ENCODE assay signal across 14 mouse cellular contexts in genomic region chr15:95536230-95536629, GRCm38 (mm10). TPM values are rescaled to one million over a fixed set of nuclear protein-coding genes. Genes with fewer than 3 reads are reported as not detected.
DNase-seq lines count a peak whose midpoint lies in the region; ATAC-seq and TF ChIP-seq lines count a peak whose summit lies in the region.
"Had no signal": no experiment of that assay in that cellular context is flagged by ENCODE, and none has a peak within 500 bp of the region (broad histone marks: within the 10 kb centered on the region; RNA-seq: fewer than 3 reads in every experiment).

No protein-coding gene starts in this region.

- H3K9me3 ChIP-seq in lung, postnatal 0 days (ENCODE audit: low read length): no peaks in the 10 kb centered on the region
- H3K9me3 ChIP-seq: embryonic facial prominence, embryonic 15.5 days; neural tube, embryonic 12.5 days had no signal

- ATAC-seq in frontal cortex, adult (ENCODE audit: low TSS enrichment): peak; percentile 55
- ATAC-seq in lung, postnatal 0 days: no peak

- 72% methylated on average over 4 of the region's 4 CpGs for WGBS in lung, postnatal 0 days

- no peak for TF ChIP-seq CTCF in left cerebral cortex, adult 2 months (IDR thresholded peaks at IDR 0.05)
- no peak for TF ChIP-seq CTCF in lung, postnatal 0 days (IDR thresholded peaks at IDR 0.05)

- peak overlapping the region; percentile 80 for H3K27ac ChIP-seq in left cerebral cortex, adult 2 months
- H3K27ac ChIP-seq in lung, postnatal 0 days (ENCODE audit: low read length): no peak overlapping the region
- H3K27ac ChIP-seq: embryonic facial prominence, embryonic 15.5 days; kidney, postnatal 0 days; neural tube, embryonic 12.5 days had no signal

- no peaks in the 10 kb centered on the region for H3K36me3 ChIP-seq in lung, postnatal 0 days (ENCODE audit: insufficient read depth, low read length)
- H3K36me3 ChIP-seq: embryonic facial prominence, embryonic 15.5 days; neural tube, embryonic 12.5 days had no signal

- no peak overlapping the region for H3K4me2 ChIP-seq in lung, postnatal 0 days (replicated peaks; ENCODE audit: low read depth, low read length)
- H3K4me2 ChIP-seq: embryonic facial prominence, embryonic 15.5 days; neural tube, embryonic 12.5 days had no signal

- no peak for TF ChIP-seq EP300 in lung, postnatal 0 days (IDR thresholded peaks at IDR 0.05)

- no peaks in the 10 kb centered on the region for H3K4me1 ChIP-seq in lung, postnatal 0 days (ENCODE audit: insufficient read depth, low read depth, low read length)
- H3K4me1 ChIP-seq: embryonic facial prominence, embryonic 15.5 days; neural tube, embryonic 12.5 days had no signal

- no peak overlapping the region for H3K9ac ChIP-seq in lung, postnatal 0 days (replicated peaks; ENCODE audit: low read depth)
- H3K9ac ChIP-seq: embryonic facial prominence, embryonic 15.5 days; neural tube, embryonic 12.5 days had no signal

- H3K27me3 ChIP-seq in lung, postnatal 0 days (replicated peaks; ENCODE audit: insufficient read depth, low read length): no peaks in the 10 kb centered on the region
- H3K27me3 ChIP-seq: embryonic facial prominence, embryonic 15.5 days; neural tube, embryonic 12.5 days had no signal

- no peak overlapping the region for H3K4me3 ChIP-seq in left cerebral cortex, adult 2 months
- no peak overlapping the region for H3K4me3 ChIP-seq in lung, postnatal 0 days (ENCODE audit: low read depth, low read length)
- H3K4me3 ChIP-seq: embryonic facial prominence, embryonic 15.5 days; neural tube, embryonic 12.5 days had no signal

- no peak for DNase-seq in frontal cortex, postnatal 14 days (ENCODE audit: low spot score in 2 of 2)
- peak; percentile 54 for DNase-seq in Muller cell, postnatal 12 days (ENCODE audit: inconsistent ontology term)
- DNase-seq in cerebellum, postnatal 14 days: peak; percentile 76 to 85
- DNase-seq in left cerebral cortex, adult 2 months (ENCODE audit: extremely low spot score in 1 of 2, low spot score in 2 of 2): no peak
- DNase-seq in c-Kit-positive CD71-positive TER-119-positive erythroid progenitor cells, embryonic 14.5 days (ENCODE audit: low spot score): no peak
- no peak for DNase-seq in embryo, embryonic 11 days
- DNase-seq in lung, postnatal 0 days (ENCODE audit: low spot score): no peak
- DNase-seq: heart, postnatal 14 days; liver; lung, postnatal 36 days had no signal

- intact Hi-C loops in left cerebral cortex, adult 2 months (cut with DNase I): loop anchor here (10.0 kb wide), 1 partner anchor 701 kb away; no protein-coding TSS in a partner anchor

RNA-seq across cellular contexts. Expression of gene Nell2, which starts 7.9 kb away (rescaled TPM):
- 100 to 1,000 TPM; 466 to 500 TPM for total RNA-seq in left cerebral cortex, adult 2 months (2021)
- polyA plus RNA-seq in lung, postnatal 0 days (2015; fragmentation: Nextera tagmentation; extraction: Ambion mirVana): 0.14 and 0.17 TPM in 2 replicates

Comparison
In these comparisons a context has a peak if more than half of its experiments do, and no peak if none do; other contexts are left out.
1. DNase-seq: peak in Muller cell, postnatal 12 days (single experiment) and cerebellum, postnatal 14 days (2 of 2); none in frontal cortex, postnatal 14 days (0 of 2), left cerebral cortex, adult 2 months (0 of 2), c-Kit-positive CD71-positive TER-119-positive erythroid progenitor cells, embryonic 14.5 days (single experiment), embryo, embryonic 11 days (single experiment) and lung, postnatal 0 days (single experiment).